Mouse (Mus musculus) bone marrow, adult 2 months (tissue): ENCODE results near the gene Ush1g. TPM values are rescaled to one million over a fixed set of nuclear protein-coding genes. Genes with fewer than 3 reads are reported as not detected.

Experiments
- H3K27ac ChIP-seq: fragments of 200-500 bp; 2 replicates; pipeline ENCODE4 v1.5.1; 2012; ENCODE audit warnings: low read depth, mild to moderate bottlenecking, control low read depth, inconsistent platforms, low read length; ENCODE audit not compliant: control insufficient read depth, poor library complexity, insufficient read depth
- H3K4me1 ChIP-seq: fragments of 200-500 bp; 2 replicates; pipeline ENCODE4 v1.6.1; 2011; ENCODE audit warnings: low read length; ENCODE audit not compliant: control insufficient read depth, insufficient read depth
- H3K4me3 ChIP-seq: fragments of 200-500 bp; replicated peaks from 2 replicates; pipeline ENCODE3; 2011; ENCODE audit warnings: mild to moderate bottlenecking, low read depth, low read length, control low read depth; ENCODE audit not compliant: control insufficient read depth
- CTCF ChIP-seq: fragments of 200-500 bp; IDR thresholded peaks from 2 replicates; pipeline ENCODE4 v1.5.1; 2011; ENCODE audit warnings: low read length, control low read depth; ENCODE audit not compliant: control insufficient read depth, insufficient read depth
- POLR2A ChIP-seq: fragments of 200-500 bp; IDR thresholded peaks from 2 replicates; pipeline ENCODE4 v1.6.1; 2011; ENCODE audit warnings: low read depth, mild to moderate bottlenecking, control low read depth, low read length, borderline replicate concordance; ENCODE audit not compliant: control insufficient read depth
- WGBS: fragments of 180-500 bp; shearing (Covaris S2); methylation state at CpG from one replicate; pipeline ENCODE4 v1.1.7; 2018; 5-methylcytosine and 5-hydroxymethylcytosine counted together
- polyA plus RNA-seq: library from polyadenylated mRNA; stranded (reverse); fragments of >200 nt; gene quantifications from 2 replicates; pipeline ENCODE4 v1.2.4, GENCODE M21; 2011; ENCODE audit warnings: low replicate concordance; ENCODE audit not compliant: missing spikeins, insufficient read depth, insufficient read length

Ush1g gene
- polyA plus RNA-seq, 1 experiment: not detected

DNA sequence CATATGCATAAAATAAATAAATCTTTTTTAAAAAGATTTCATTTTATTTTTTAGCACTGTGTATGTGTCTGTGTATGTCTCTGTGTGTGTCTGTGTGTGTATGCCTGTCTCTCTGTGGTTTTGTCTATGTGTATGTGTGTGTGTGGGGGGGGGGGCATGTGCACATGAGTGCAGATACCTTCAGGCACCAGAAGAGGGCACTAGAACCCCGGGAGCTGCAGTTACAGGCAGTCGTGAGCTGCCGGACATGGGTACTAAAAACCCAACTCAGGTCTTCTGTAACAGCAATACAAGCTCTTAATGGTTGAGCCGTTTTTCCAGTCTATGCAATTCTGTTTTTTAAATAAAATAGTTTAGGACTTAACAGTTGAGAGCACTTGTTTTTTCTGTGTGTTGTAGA is 21.1 kb downstream of the Ush1g start:
- Histone ChIP-seq H3K4me3 (no peak overlapping the region), H3K4me1 (peaks cover 1% of the 10 kb centered on the region), H3K27ac (no peak overlapping the region)
- WGBS: 85% methylated on average over 4 of the region's 4 CpGs
- TF ChIP-seq CTCF (0 out of 2 replicates have a peak, but pooled peaks have one; percentile 10), POLR2A (no peak)

DNA sequence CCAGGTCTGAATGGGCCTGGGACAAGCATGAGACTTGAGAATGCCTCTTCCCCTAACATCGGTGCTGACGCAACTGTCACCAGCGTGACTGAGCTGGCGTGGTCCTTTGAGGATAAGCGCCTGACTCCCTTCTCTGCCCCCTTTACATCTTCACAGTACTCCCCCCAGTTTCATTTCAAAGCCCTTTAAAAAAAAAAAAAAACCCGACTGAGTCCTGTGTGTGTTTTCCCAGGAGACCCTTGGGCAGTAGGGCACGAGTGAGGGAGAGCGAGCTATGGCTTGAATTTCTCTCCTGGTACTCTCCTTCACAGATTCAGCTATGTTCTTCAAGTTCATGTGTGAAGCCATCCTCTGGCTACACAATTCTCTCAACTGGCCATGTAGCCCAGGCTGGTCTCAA is 23.7 kb downstream of the Ush1g start:
- Histone ChIP-seq H3K27ac (no peak overlapping the region), H3K4me1 (peaks cover 1% of the 10 kb centered on the region), H3K4me3 (no peak overlapping the region)
- 50% methylated on average over 8 of the region's 8 CpGs for WGBS
- no peak for TF ChIP-seq POLR2A
- no peak for TF ChIP-seq CTCF

DNA sequence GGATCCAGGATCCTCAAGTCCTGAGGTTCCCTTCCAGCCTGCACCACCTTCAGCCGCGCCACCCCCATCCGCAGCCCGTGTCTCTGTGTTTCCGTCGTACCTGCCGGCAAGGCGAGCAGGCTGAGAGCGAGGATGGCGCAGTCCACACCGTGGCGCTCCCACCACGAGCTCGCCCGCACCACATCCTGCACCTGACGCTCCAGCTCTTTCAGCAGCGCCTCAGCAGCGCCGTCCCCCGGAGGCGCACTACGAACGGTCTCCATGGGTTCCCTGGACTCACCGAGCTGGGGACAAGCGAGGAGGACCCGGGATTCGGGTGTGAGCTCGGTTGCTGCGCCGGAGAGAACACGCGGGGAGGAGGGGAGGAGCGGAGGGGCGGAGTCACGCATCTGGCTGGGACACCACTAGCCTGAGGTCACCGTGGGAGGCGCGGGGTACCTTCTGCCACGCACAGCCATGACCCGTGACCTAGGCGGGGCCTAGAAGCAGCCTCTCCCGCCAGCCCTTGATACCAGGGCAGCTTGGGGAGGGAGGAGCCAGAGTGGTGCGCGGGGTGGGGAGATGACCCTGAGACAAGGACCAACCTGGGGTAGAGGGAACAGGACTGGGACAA is 24.5 kb downstream of the Ush1g start, which contains the start of gene Fads6:
Gene Fads6 (minus strand): TSS at position 450 of the 613 bp plus-strand sequence.
- peak within 1 kb of the TSS; percentile 21 for H3K4me3 ChIP-seq
- WGBS: 1% methylated on average over 44 of the region's 44 CpGs
- H3K27ac ChIP-seq: no peak within 1 kb of the TSS
- peaks cover 1% of the 10 kb centered on the region for H3K4me1 ChIP-seq
- peak; percentile 27; the same call in 1 of the 2 replicates for TF ChIP-seq POLR2A
- TF ChIP-seq CTCF: peak; percentile 21; the same call in 1 of the 2 replicates

DNA sequence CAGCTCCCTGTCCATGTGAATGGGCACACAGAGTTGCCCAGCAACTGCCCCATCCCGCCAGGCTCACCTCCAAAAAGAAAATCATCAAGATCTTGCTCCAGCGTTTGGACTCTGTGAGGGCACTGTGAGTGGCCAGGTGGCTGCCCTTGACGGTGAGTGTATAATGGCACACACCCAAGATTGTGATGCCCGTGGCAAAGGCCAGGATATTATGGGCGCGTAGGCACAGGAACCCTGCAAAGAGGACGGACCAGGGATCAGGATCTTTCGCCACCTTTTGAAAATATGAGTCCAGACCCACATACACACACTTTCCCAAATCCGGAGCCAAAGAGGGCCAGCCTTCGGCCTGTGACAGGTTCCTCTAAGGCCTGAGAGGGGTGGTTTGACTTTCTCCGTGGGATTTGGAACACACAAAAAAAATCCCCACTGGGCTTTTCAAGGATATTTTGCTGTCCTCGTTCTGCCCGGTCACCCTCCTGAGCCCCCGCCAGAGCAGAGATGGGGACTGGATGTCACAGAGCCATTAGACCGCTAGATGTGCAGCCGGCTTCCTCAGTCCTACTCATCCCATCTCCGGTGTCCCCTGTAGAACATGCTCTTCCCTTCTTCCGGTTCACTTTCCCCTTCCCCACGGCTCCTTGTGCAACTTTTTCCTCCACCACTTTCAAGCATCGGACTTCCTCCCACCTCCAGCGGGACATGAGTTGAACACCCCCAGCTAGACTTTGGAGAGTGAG is 25.2 kb downstream of the Ush1g start:
- H3K4me3 ChIP-seq: peak overlapping the region; percentile 21
- peaks cover 1% of the 10 kb centered on the region for H3K4me1 ChIP-seq
- whole genome bisulfite sequencing: 59% methylated on average over 21 of the region's 21 CpGs
- no peak overlapping the region for H3K27ac ChIP-seq
- TF ChIP-seq CTCF (no peak), POLR2A (no peak)

DNA sequence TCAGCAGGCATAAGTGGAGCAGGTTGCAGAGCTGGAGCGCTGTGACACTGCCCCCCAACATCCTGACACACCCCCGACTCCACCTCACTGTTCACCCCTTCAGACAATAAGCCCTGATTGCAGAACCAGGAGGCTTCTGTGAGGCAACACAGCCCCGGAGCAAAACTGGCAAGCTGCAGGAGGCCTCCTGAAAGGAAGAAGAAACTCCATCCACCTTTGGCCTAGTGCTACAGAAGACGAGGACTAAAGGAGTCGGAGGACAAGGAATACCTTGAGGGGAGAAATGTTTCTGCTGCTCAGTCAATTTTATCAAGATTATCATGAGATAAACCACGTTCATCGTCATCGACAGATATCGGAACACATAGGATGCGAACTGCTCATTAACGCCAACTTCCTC is 25.9 kb downstream of the Ush1g start:
- Histone ChIP-seq H3K27ac (no peak overlapping the region), H3K4me1 (peaks cover 1% of the 10 kb centered on the region), H3K4me3 (no peak overlapping the region)
- TF ChIP-seq POLR2A (no peak), CTCF (no peak)
- WGBS: 69% methylated on average over 11 of the region's 11 CpGs

DNA sequence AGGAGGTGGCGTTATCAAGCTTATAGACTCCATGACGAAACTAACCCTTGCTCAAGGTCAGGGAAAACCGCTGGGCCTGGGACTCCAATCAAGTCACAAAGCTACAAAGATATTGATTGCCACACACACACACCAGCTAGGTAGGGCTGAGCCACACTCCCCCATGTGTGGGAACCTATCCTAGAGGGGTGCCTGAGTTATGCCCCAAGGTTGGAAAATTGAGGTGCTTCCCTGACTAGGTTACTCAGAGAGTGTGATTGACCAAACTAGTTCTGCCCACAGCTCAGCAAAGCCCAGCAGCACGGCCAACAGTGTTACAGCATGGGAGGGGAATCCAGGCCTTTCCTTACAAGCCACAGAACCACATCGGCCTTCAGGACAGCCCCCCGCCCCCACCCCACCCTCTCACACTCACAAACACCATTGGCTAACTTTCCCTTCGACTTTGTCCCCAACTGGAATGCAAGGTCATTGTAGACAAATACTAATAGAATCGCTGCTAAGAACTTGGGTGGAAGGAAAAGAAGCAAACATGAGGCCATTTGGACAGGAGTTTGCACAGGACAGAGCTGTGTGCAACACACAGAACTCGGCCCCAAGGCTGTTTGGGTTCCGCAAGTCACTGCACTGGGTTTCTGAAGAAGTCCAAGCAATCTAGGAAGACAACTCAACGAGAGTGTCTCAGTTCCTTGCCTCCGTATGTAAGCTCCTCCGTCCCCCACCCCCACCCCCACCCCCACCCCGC is 29.0 kb downstream of the Ush1g start:
- Histone ChIP-seq H3K4me1 (peaks cover 1% of the 10 kb centered on the region), H3K4me3 (no peak overlapping the region), H3K27ac (no peak overlapping the region)
- TF ChIP-seq CTCF: no peak
- no peak for TF ChIP-seq POLR2A
- WGBS: 60% methylated on average over 14 of the region's 14 CpGs

DNA sequence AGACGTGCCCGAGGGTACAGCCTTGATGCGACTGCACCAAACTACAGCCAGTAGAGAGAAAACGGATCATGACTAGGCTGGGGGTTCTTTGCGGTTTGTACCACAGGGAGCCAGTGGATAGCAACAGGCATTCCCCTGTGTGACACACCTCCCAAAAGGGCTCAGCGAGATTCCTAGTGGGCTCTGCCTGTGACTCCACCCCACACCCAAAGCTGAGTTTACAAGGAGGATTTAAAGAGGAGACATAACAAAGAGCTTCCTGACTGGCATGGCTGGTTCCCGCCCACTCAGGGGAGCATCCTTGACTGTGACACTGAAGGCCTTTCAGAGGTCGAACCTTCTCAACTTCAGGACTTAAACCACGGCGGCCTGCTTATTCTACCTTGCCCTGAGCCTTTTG is 30.3 kb downstream of the Ush1g start:
- TF ChIP-seq CTCF (no peak), POLR2A (no peak)
- no peaks in the 10 kb centered on the region; the same call in 1 of the 2 replicates for H3K4me1 ChIP-seq
- WGBS: 83% methylated on average over 10 of the region's 10 CpGs
- H3K4me3 ChIP-seq: no peak overlapping the region
- H3K27ac ChIP-seq: no peak overlapping the region

DNA sequence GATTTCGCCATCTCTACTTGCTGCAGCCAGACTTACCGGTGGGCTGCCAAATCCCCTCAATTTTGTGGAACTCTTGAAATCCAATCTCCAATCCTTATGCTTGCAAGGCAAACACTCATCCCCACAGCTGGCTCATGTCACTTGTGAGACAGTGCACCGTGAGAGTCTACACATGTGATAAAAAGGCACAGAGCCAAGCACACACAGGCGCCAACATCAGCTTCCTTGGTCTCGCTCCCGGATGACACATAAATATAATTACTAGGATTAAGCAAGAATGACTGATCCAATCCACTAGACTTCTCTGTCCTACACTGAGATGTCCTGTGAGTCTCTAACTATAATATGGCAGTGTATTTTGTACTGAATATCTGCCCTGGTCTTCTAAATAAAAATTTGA is 30.9 kb downstream of the Ush1g start:
- WGBS: 55% methylated on average over 6 of the region's 6 CpGs
- Histone ChIP-seq H3K27ac (no peak overlapping the region), H3K4me1 (peaks cover 3% of the 10 kb centered on the region; the same call in 1 of the 2 replicates), H3K4me3 (no peak overlapping the region)
- TF ChIP-seq CTCF (no peak), POLR2A (no peak)
